Mouse (Mus musculus) neural tube, embryonic 14.5 days (tissue): ENCODE measurements around the gene Pdpk1. TPM values are rescaled to one million over a fixed set of nuclear protein-coding genes. Genes with fewer than 3 reads are reported as not detected.

Experiments used
- polyA plus RNA-seq: library from polyadenylated mRNA; unstranded; fragments of >200 nt; fragmentation: Nextera tagmentation; extraction: Ambion mirVana; gene quantifications from 2 replicates; pipeline ENCODE4 v1.2.1, GENCODE M21; 2014

Pdpk1 gene
- polyA plus RNA-seq, 1 experiment from 2014 or later = 83.9 TPM

Other genes with a start within 250 kb of the Pdpk1 start
- gene Dcpp3, start 233.5 kb downstream of the Pdpk1 start, polyA plus RNA-seq = not detected in 2 replicates
- gene Sbp, start 209.3 kb downstream of the Pdpk1 start, polyA plus RNA-seq = not detected in 2 replicates
- not detected in 2 replicates for gene Sbpl, start 195.7 kb downstream of the Pdpk1 start, polyA plus RNA-seq
- 0.31 TPM in 1 of 2 replicates, not detected in the other for gene Prss30, start 170.4 kb downstream of the Pdpk1 start, polyA plus RNA-seq
- not detected in 2 replicates for gene Prss22, start 152.8 kb downstream of the Pdpk1 start, polyA plus RNA-seq
- 0.16 and 0.21 TPM in 2 replicates for gene Prss27, start 112.8 kb downstream of the Pdpk1 start, polyA plus RNA-seq
- gene Kctd5, start 77.4 kb downstream of the Pdpk1 start, polyA plus RNA-seq = 70.3 and 79.2 TPM in 2 replicates
- gene Amdhd2, start 12.8 kb upstream of the Pdpk1 start, polyA plus RNA-seq = 28.8 and 31.6 TPM in 2 replicates
- 1,444 and 1,794 TPM in 2 replicates for gene Atp6v0c, start 18.8 kb upstream of the Pdpk1 start, polyA plus RNA-seq
- 29.2 and 34.7 TPM in 2 replicates for gene Tbc1d24, start 54.6 kb upstream of the Pdpk1 start, polyA plus RNA-seq
- 5.0 and 5.3 TPM in 2 replicates for gene Ntn3, start 58.6 kb upstream of the Pdpk1 start, polyA plus RNA-seq
- 10.0 and 11.2 TPM in 2 replicates for gene Tedc2, start 69.9 kb upstream of the Pdpk1 start, polyA plus RNA-seq
- gene Ccnf, start 100.6 kb upstream of the Pdpk1 start, polyA plus RNA-seq = 7.0 and 11.1 TPM in 2 replicates
- 0.68 and 0.87 TPM in 2 replicates for gene Abca17, start 200.1 kb upstream of the Pdpk1 start, polyA plus RNA-seq
- 33.0 and 37.1 TPM in 2 replicates for gene Abca3, start 201.0 kb upstream of the Pdpk1 start, polyA plus RNA-seq